Mouse (Mus musculus) left cerebral cortex, adult 2 months (tissue): ENCODE results near the gene Ftsj3. TPM values are rescaled to one million over a fixed set of nuclear protein-coding genes. Genes with fewer than 3 reads are reported as not detected.

Experiments
- DNase-seq, 2 experiments: peaks; one replicate each; pipeline ENCODE4 v3.0.0; 2021 to 2022; ENCODE audit warnings: low spot score in 2 of 2, mixed read lengths in 1 of 2; ENCODE audit errors: extremely low spot score in 1 of 2
- H3K27ac ChIP-seq: fragments of 200-600 bp; 2 replicates; pipeline ENCODE4 v1.8.1; 2022
- H3K4me3 ChIP-seq: fragments of 200-600 bp; 2 replicates; pipeline ENCODE4 v1.8.1; 2022
- CTCF ChIP-seq: fragments of 200-600 bp; IDR thresholded peaks from 2 replicates; pipeline ENCODE4 v1.8.1; 2022; ENCODE audit warnings: antibody characterized with exemption, mild to moderate bottlenecking, moderate library complexity
- intact Hi-C: fragments of 180-260 bp; cut with DNase I; formaldehyde crosslinking; loops from one replicate; pipeline ENCODE4 v1.15.1; 2025
- total RNA-seq, 2 experiments: library from RNA; stranded (reverse); gene quantifications; 2 replicates each; pipeline ENCODE4 v1.2.3; 2021

Ftsj3 gene
- total RNA-seq, 2 experiments from 2014 or later: 30.1 to 31.1 TPM

DNA sequence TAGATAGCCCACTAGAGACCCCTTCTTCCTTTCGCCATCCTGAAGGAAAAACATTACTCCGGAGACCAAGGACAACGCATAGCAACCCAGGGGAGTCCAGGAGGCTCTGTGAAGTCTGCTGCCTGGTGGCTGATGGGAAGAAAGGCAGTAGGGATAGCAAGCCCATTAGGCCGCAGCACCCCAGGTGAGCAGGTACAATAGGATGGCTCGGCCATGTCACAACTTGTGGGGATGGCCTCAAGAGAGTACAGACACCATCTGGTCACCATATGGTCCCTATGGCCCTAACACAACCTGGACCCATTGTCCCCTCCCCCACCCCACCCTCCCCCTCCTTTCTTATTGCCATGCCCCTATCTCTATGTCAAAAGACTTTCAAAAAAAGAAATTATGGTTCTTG is 12.0 kb upstream of the Ftsj3 start:
- DNase-seq: no peak
- intact Hi-C loops: no loop called here
- Histone ChIP-seq H3K27ac (peak overlapping the region; percentile 77), H3K4me3 (no peak overlapping the region)
- TF ChIP-seq CTCF: no peak

DNA sequence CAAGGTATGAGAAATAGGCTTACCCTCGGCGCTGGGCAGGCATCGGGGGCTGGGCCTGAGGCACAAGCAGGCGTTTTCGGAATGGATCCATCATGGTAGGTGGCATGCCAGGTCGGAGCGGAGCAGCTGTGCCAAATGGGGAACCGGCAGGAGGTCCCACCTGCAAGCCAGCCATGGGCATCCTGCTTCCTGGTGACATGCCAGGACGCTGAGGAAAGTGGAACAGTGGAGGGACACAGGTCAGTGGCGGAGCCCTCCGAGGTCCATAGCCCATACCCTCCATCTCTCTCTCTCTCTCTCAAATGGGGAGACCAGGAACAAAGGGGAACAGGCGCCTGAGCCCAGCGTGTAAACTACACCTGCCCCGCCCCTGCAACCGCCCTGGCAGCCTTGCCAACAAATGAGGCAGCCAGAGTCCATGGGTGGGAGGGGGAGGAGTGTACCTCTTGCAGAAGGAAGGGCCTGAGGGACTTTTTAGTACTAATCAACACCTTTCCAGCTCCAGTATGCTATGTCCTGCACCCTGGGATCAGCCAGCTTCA is 11.5 kb upstream of the Ftsj3 start:
- Histone ChIP-seq H3K4me3 (no peak overlapping the region), H3K27ac (no peak overlapping the region; the same call in 1 of the 2 replicates)
- no peak for TF ChIP-seq CTCF
- intact Hi-C loops: no loop called here
- DNase-seq: no peak

DNA sequence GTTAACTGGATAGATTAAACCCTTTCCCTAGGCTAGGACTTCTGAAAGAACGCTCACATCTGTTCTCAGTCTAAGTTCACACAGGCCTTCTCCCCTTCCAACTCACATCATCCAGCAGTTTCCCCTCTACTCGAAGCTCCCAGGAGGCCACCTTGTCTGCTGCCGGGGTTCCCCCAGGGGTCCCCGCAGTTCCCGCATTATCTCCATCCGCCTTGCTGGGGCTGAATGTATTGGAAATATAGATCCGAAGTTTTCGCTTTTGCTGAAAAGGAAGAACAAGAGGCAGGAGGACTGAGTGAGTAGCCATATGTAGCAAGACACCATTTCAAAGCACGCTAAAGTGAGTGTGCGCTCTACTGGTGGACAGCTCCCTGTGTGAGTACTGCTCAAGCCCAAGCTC is 10.6 kb upstream of the Ftsj3 start:
- Histone ChIP-seq H3K27ac (no peak overlapping the region), H3K4me3 (no peak overlapping the region)
- intact Hi-C loops: no loop called here
- DNase-seq: no peak
- TF ChIP-seq CTCF: no peak

- intact Hi-C loops: no loop called here
- DNase-seq: no peak
These were observed 9.7 kb upstream of the Ftsj3 start for GRCm38 (mm10) chr11:106265570-106265969.

GRCm38 (mm10) chr11:106264988-106265387 is 9.1 kb upstream of the Ftsj3 start:
- intact Hi-C loops: no loop called here
- TF ChIP-seq CTCF: no peak

More at GRCm38 (mm10) chr11:106265570-106265969, 9.7 kb upstream of the Ftsj3 start:
- no peak overlapping the region for H3K4me3 ChIP-seq
- H3K27ac ChIP-seq: no peak overlapping the region
- no peak for TF ChIP-seq CTCF

GRCm38 (mm10) chr11:106263963-106264362 is 8.1 kb upstream of the Ftsj3 start:
- Histone ChIP-seq H3K4me3 (no peak overlapping the region), H3K27ac (no peak overlapping the region)
- intact Hi-C loops: no loop called here
- no peak for TF ChIP-seq CTCF
- no peak for DNase-seq

More at GRCm38 (mm10) chr11:106264988-106265387, 9.1 kb upstream of the Ftsj3 start:
- Histone ChIP-seq H3K27ac (no peak overlapping the region), H3K4me3 (no peak overlapping the region)
- DNase-seq: no peak

- intact Hi-C loops: no loop called here
- no peak for TF ChIP-seq CTCF
- no peak overlapping the region for H3K27ac ChIP-seq
- no peak overlapping the region for H3K4me3 ChIP-seq
- DNase-seq: no peak
These were observed 5.1 kb upstream of the Ftsj3 start for GRCm38 (mm10) chr11:106260826-106261450.

GRCm38 (mm10) chr11:106256775-106257174 is 896 bp upstream of the Ftsj3 start:
- DNase-seq: no peak
- H3K27ac ChIP-seq: peak overlapping the region; percentile 93; the same call in 1 of the 2 replicates
- H3K4me3 ChIP-seq: peak overlapping the region; percentile 74
- intact Hi-C loops: loop anchor here (2.0 to 5.0 kb wide), 3 partner anchors 16 to 71 kb away; partner anchors contain the start of genes Ccdc47, Ddx42 and Smarcd2
- peak; percentile 44 for TF ChIP-seq CTCF

- no peak for DNase-seq
- TF ChIP-seq CTCF: no peak
- H3K4me3 ChIP-seq: peak overlapping the region; percentile 74
- peak overlapping the region; percentile 42; the same call in 1 of the 2 replicates for H3K27ac ChIP-seq
- intact Hi-C loops: loop anchor here (5.0 kb wide), 2 partner anchors 38 to 72 kb away; partner anchors contain the start of genes Ccdc47 and Ddx42
These were observed 705 bp downstream of the Ftsj3 start for GRCm38 (mm10) chr11:106255174-106255573.

DNA sequence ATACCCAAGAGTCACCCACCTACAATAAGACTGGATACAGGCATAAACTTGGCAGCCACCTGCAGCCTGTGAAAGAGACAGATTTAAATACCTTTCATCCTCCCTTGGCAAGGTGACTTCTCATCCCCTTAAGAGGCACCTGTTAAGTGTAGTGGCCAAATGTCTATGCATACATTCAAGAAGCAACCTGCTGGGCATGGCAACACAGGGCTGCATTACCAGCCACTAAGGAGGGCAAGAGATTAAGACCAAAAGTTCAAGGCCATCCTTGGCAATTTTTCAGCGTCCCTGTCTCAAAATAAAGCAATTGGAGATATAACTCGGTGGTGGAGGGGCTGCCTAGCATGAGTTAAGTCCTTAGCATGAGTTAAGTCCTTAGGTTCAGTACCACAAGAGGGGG is 1.1 kb downstream of the Ftsj3 start:
- peak overlapping the region; percentile 74 for H3K4me3 ChIP-seq
- TF ChIP-seq CTCF: no peak
- no peak for DNase-seq
- intact Hi-C loops: loop anchor here (5.0 kb wide), 2 partner anchors 37 to 73 kb away; partner anchors contain the start of genes Ccdc47 and Ddx42
- peak overlapping the region; percentile 42; the same call in 1 of the 2 replicates for H3K27ac ChIP-seq

DNA sequence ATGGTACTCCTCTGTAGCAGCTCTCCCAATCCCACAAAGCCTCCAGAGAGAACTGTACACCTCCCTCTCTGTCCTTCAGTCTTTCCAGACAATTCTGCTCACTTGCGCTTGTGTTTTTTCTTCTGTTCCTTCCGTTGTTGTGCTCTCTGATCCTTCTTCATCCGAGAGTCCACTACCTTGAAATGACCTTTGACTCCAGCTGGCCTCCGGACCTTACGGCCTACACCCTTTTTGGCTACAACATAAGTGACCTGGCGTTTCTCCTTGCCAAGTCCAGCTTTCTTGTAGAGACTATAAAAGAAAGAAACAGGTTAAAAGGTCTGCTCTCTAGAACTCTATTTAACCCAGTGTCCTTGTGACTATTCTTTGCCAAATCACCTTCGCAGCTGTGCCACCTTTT is 6.6 kb downstream of the Ftsj3 start:
- DNase-seq: no peak
- intact Hi-C loops: no loop called here
- no peak overlapping the region for H3K4me3 ChIP-seq
- TF ChIP-seq CTCF: no peak
- no peak overlapping the region for H3K27ac ChIP-seq

GRCm38 (mm10) chr11:106246834-106247233 is 9.0 kb downstream of the Ftsj3 start:
- intact Hi-C loops: no loop called here
- Histone ChIP-seq H3K27ac (no peak overlapping the region), H3K4me3 (no peak overlapping the region)
- TF ChIP-seq CTCF: peak; percentile 46
- DNase-seq: no peak
